Mouse (Mus musculus): ENCODE results near the gene Mfsd10.

DNA sequence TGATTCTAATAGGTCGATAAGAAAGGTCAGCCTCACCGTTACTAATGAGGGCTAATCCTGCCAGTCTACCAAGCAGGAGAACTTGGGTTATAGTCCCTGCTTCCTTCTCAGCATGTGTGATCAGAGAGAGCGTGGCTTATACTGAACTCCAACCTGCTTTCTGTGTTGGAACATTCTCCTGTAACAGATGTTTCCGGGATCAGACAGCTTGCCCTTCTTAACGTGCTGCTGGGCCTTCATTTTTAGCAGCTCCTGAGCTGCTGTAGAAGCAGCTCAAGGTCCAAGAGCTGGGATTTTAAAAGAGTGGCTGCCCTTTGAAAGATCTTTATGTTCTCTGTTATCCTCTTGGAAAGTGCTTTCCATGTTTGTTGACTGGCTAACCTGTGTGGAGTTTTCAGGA is 51.8 kb downstream of the Mfsd10 start:
- no peak for TF ChIP-seq POLR2A (IDR thresholded peaks at IDR 0.05; ENCODE audit: low read depth, low read length)
- TF ChIP-seq CTCF (IDR thresholded peaks at IDR 0.05; ENCODE audit: borderline replicate concordance, insufficient read depth, low read length) = no peak
